Mouse (Mus musculus) bone marrow macrophage, adult 2 months (primary cell): Measurements from ENCODE around the gene Usp10. TPM values are rescaled to one million over a fixed set of nuclear protein-coding genes. Genes with fewer than 3 reads are reported as not detected.

Experiments
- H3K27ac ChIP-seq: 2 replicates; pipeline ENCODE4 v1.5.1; 2012; ENCODE audit warnings: low read depth, low read length; ENCODE audit not compliant: insufficient read depth
- H3K4me1 ChIP-seq: 2 replicates; pipeline ENCODE4 v1.6.1; 2012; ENCODE audit warnings: low read length; ENCODE audit not compliant: control insufficient read depth, insufficient read depth
- H3K4me3 ChIP-seq: 2 replicates; pipeline ENCODE4 v1.5.1; 2012; ENCODE audit warnings: mild to moderate bottlenecking, low read length, moderate library complexity; ENCODE audit not compliant: insufficient read depth
- CTCF ChIP-seq: IDR thresholded peaks from 2 replicates; pipeline ENCODE4 v1.5.1; 2012; ENCODE audit warnings: low read depth, mild to moderate bottlenecking, low read length, moderate library complexity
- POLR2A ChIP-seq: IDR thresholded peaks from 2 replicates; pipeline ENCODE4 v1.6.1; 2012; ENCODE audit warnings: mild to moderate bottlenecking, low read depth, low read length, borderline replicate concordance
- polyA plus RNA-seq: library from polyadenylated mRNA; stranded (reverse); fragments of >200 nt; gene quantifications from 2 replicates; pipeline ENCODE4 v1.2.4, GENCODE M21; 2012; ENCODE audit not compliant: missing spikeins, insufficient read depth, insufficient read length

The Usp10 gene
- polyA plus RNA-seq, 1 experiment: 19.2 TPM

- TF ChIP-seq CTCF (no peak), POLR2A (no peak)
- H3K4me3 ChIP-seq: no peak overlapping the region
- H3K4me1 ChIP-seq: no peaks in the 10 kb centered on the region
- no peak overlapping the region for H3K27ac ChIP-seq
Measured at GRCm38 (mm10) chr8:119888012-119888411, 22.1 kb upstream of the Usp10 start.

- TF ChIP-seq POLR2A (no peak), CTCF (no peak)
- H3K4me1 ChIP-seq: 0 out of 2 replicates have a peak, but pooled peaks cover 4% of the 10 kb centered on the region
- H3K27ac ChIP-seq: no peak overlapping the region
- no peak overlapping the region for H3K4me3 ChIP-seq
Measured at GRCm38 (mm10) chr8:119897069-119897468, 13.1 kb upstream of the Usp10 start.

GRCm38 (mm10) chr8:119897933-119898332, 12.2 kb upstream of the Usp10 start:
- H3K27ac ChIP-seq: no peak overlapping the region
- TF ChIP-seq POLR2A: no peak
- no peak for TF ChIP-seq CTCF
- 0 out of 2 replicates have a peak, but pooled peaks cover 4% of the 10 kb centered on the region for H3K4me1 ChIP-seq
- H3K4me3 ChIP-seq: no peak overlapping the region

GRCm38 (mm10) chr8:119901349-119901748, 8.8 kb upstream of the Usp10 start:
- TF ChIP-seq CTCF: no peak
- TF ChIP-seq POLR2A: no peak
- Histone ChIP-seq H3K27ac (no peak overlapping the region), H3K4me3 (no peak overlapping the region), H3K4me1 (0 out of 2 replicates have a peak, but pooled peaks cover 4% of the 10 kb centered on the region)

- no peak for TF ChIP-seq CTCF
- no peak for TF ChIP-seq POLR2A
- H3K4me1 ChIP-seq: 0 out of 2 replicates have a peak, but pooled peaks cover 4% of the 10 kb centered on the region
- no peak overlapping the region for H3K4me3 ChIP-seq
- H3K27ac ChIP-seq: no peak overlapping the region
Measured at GRCm38 (mm10) chr8:119901952-119902351, 8.2 kb upstream of the Usp10 start.

- Histone ChIP-seq H3K4me1 (no peaks in the 10 kb centered on the region), H3K27ac (no peak overlapping the region), H3K4me3 (no peak overlapping the region)
- TF ChIP-seq POLR2A (no peak), CTCF (no peak)
Measured at GRCm38 (mm10) chr8:119904323-119904911, 5.7 kb upstream of the Usp10 start.

- TF ChIP-seq POLR2A (no peak), CTCF (no peak)
- peak within 1 kb of the TSS; percentile 53 for H3K27ac ChIP-seq
- H3K4me1 ChIP-seq: peaks cover 32% of the 10 kb centered on the region
- H3K4me3 ChIP-seq: peak within 1 kb of the TSS; percentile 88
Measured at GRCm38 (mm10) chr8:119910547-119911257, 542 bp downstream of the Usp10 start, which contains the start of gene Gm20388. Gene Gm20388, plus strand, starts transcription at chr8:119910841.

- Histone ChIP-seq H3K27ac (peak overlapping the region; percentile 50), H3K4me3 (peak overlapping the region; percentile 88), H3K4me1 (peaks cover 37% of the 10 kb centered on the region)
- TF ChIP-seq CTCF: no peak
- no peak for TF ChIP-seq POLR2A
Measured at GRCm38 (mm10) chr8:119911258-119911962, 1.2 kb downstream of the Usp10 start.

- Histone ChIP-seq H3K4me3 (peak overlapping the region; percentile 88), H3K27ac (no peak overlapping the region), H3K4me1 (peaks cover 37% of the 10 kb centered on the region)
- no peak for TF ChIP-seq POLR2A
- no peak for TF ChIP-seq CTCF
Measured at GRCm38 (mm10) chr8:119912643-119913042, 2.5 kb downstream of the Usp10 start.
